Mouse (Mus musculus): ENCODE measurements around the gene Golph3l.
"Not testable (repeated sequence)": the region's sequence is repeated elsewhere in the genome, so short reads cannot be mapped to it uniquely, and the experiment has no call there.

Golph3l gene

GRCm38 (mm10) chr3:95624628-95625503, 36.1 kb downstream of the Golph3l start, which contains the start of gene Ensa:
Gene Ensa, plus strand, starts transcription at chr3:95624993.
- DNase-seq, result peak; percentile 99

- no peak for DNase-seq
Observed at GRCm38 (mm10) chr3:95627763-95628162, 39.0 kb downstream of the Golph3l start.

GRCm38 (mm10) chr3:95629755-95630154, 41.0 kb downstream of the Golph3l start:
- DNase-seq, result no peak

- no peak for DNase-seq
Observed at GRCm38 (mm10) chr3:95630856-95631255, 42.1 kb downstream of the Golph3l start.

- DNase-seq, result no peak
Observed at GRCm38 (mm10) chr3:95631304-95631703, 42.6 kb downstream of the Golph3l start.

- DNase-seq, result peak; percentile 50
Observed at GRCm38 (mm10) chr3:95632648-95633588, 44.2 kb downstream of the Golph3l start.

- no peak for DNase-seq
Observed at GRCm38 (mm10) chr3:95635636-95636035, 46.9 kb downstream of the Golph3l start.

- no peak for DNase-seq
Observed at GRCm38 (mm10) chr3:95636072-95636471, 47.3 kb downstream of the Golph3l start.

- DNase-seq, result no peak
Observed at GRCm38 (mm10) chr3:95639694-95640093, 51.0 kb downstream of the Golph3l start.

GRCm38 (mm10) chr3:95643097-95643496, 54.4 kb downstream of the Golph3l start:
- no peak for DNase-seq

- DNase-seq, result peak; percentile 19
Observed at GRCm38 (mm10) chr3:95645313-95646235, 56.8 kb downstream of the Golph3l start.

GRCm38 (mm10) chr3:95648016-95648415, 59.3 kb downstream of the Golph3l start:
- no peak for DNase-seq

- DNase-seq, result no peak
Observed at GRCm38 (mm10) chr3:95650276-95651032, 61.7 kb downstream of the Golph3l start.

- no peak for DNase-seq
Observed at GRCm38 (mm10) chr3:95651033-95651373, 62.3 kb downstream of the Golph3l start.

GRCm38 (mm10) chr3:95651391-95652203, 62.9 kb downstream of the Golph3l start:
- no peak for DNase-seq

- DNase-seq, result peak; percentile 26
Observed at GRCm38 (mm10) chr3:95652204-95652811, 63.6 kb downstream of the Golph3l start.

- DNase-seq, result no peak
Observed at GRCm38 (mm10) chr3:95652871-95653270, 64.1 kb downstream of the Golph3l start.

GRCm38 (mm10) chr3:95653473-95654034, 64.8 kb downstream of the Golph3l start:
- peak; percentile 60 for DNase-seq

- not testable (repeated sequence) for DNase-seq
Observed at GRCm38 (mm10) chr3:95654371-95654770, 65.6 kb downstream of the Golph3l start.

- DNase-seq, result no peak
Observed at GRCm38 (mm10) chr3:95655437-95655836, 66.7 kb downstream of the Golph3l start.
